Mouse (Mus musculus): Measurements from ENCODE around the gene C2cd4a. TPM values are rescaled to one million over a fixed set of nuclear protein-coding genes. Genes with fewer than 3 reads are reported as not detected.

Gene C2cd4a
- total RNA-seq, 2 experiments from 2014 or later = 3.1 to 3.8 TPM

GRCm38 (mm10) chr9:67795205-67795675 is 36.9 kb downstream of the C2cd4a start:
- peak; percentile 72 to 86 for DNase-seq (ENCODE audit: low spot score in 2 of 2)
- H3K27ac ChIP-seq = peak overlapping the region; percentile 87
- TF ChIP-seq CTCF (conservative IDR thresholded peaks at IDR 0.05) = no peak
- peak overlapping the region; percentile 11; the same call in 1 of the 2 replicates for H3K4me3 ChIP-seq

- TF ChIP-seq CTCF (conservative IDR thresholded peaks at IDR 0.05) = no peak
- Histone ChIP-seq H3K27ac (peak overlapping the region; percentile 87), H3K4me3 (no peak overlapping the region; the same call in 1 of the 2 replicates)
- DNase-seq (ENCODE audit: low spot score in 2 of 2) = no peak
Observed at GRCm38 (mm10) chr9:67794668-67795067, 37.5 kb downstream of the C2cd4a start.

- DNase-seq (ENCODE audit: low spot score in 2 of 2) = no peak
- Histone ChIP-seq H3K4me3 (no peak overlapping the region), H3K27ac (peak overlapping the region; percentile 87; the same call in 1 of the 2 replicates)
- no peak for TF ChIP-seq CTCF (conservative IDR thresholded peaks at IDR 0.05)
Observed at GRCm38 (mm10) chr9:67794216-67794615, 37.9 kb downstream of the C2cd4a start.

GRCm38 (mm10) chr9:67793501-67793900 is 38.6 kb downstream of the C2cd4a start:
- Histone ChIP-seq H3K27ac (no peak overlapping the region), H3K4me3 (no peak overlapping the region)
- DNase-seq (ENCODE audit: low spot score in 2 of 2) = no peak
- no peak for TF ChIP-seq CTCF (conservative IDR thresholded peaks at IDR 0.05)

- TF ChIP-seq CTCF (conservative IDR thresholded peaks at IDR 0.05) = no peak
- DNase-seq (ENCODE audit: low spot score in 2 of 2) = no peak
- Histone ChIP-seq H3K4me3 (no peak overlapping the region), H3K27ac (no peak overlapping the region)
Observed at GRCm38 (mm10) chr9:67792405-67792804, 39.7 kb downstream of the C2cd4a start.

GRCm38 (mm10) chr9:67787671-67788070 is 44.5 kb downstream of the C2cd4a start:
- H3K27ac ChIP-seq = no peak overlapping the region
- DNase-seq (ENCODE audit: low spot score in 2 of 2) = no peak
- TF ChIP-seq CTCF (conservative IDR thresholded peaks at IDR 0.05) = no peak
- H3K4me3 ChIP-seq = no peak overlapping the region

GRCm38 (mm10) chr9:67786311-67786710 is 45.8 kb downstream of the C2cd4a start:
- DNase-seq (ENCODE audit: low spot score in 2 of 2) = no peak
- no peak for TF ChIP-seq CTCF (conservative IDR thresholded peaks at IDR 0.05)
- H3K27ac ChIP-seq = peak overlapping the region; percentile 61; the same call in 1 of the 2 replicates
- no peak overlapping the region for H3K4me3 ChIP-seq

GRCm38 (mm10) chr9:67783925-67784324 is 48.2 kb downstream of the C2cd4a start:
- no peak for DNase-seq (ENCODE audit: low spot score in 2 of 2)
- peak overlapping the region; percentile 5; the same call in 1 of the 2 replicates for H3K27ac ChIP-seq
- peak; percentile 77 for TF ChIP-seq CTCF (conservative IDR thresholded peaks at IDR 0.05)
- H3K4me3 ChIP-seq = no peak overlapping the region

GRCm38 (mm10) chr9:67783464-67783863 is 48.7 kb downstream of the C2cd4a start:
- TF ChIP-seq CTCF (conservative IDR thresholded peaks at IDR 0.05) = no peak
- Histone ChIP-seq H3K27ac (peak overlapping the region; percentile 5; the same call in 1 of the 2 replicates), H3K4me3 (no peak overlapping the region)
- DNase-seq (ENCODE audit: low spot score in 2 of 2) = peak; percentile 30 to 55

- H3K27ac ChIP-seq = no peak overlapping the region
- no peak for TF ChIP-seq CTCF (conservative IDR thresholded peaks at IDR 0.05)
- H3K4me3 ChIP-seq = no peak overlapping the region
- DNase-seq (ENCODE audit: low spot score in 2 of 2) = no peak
Observed at GRCm38 (mm10) chr9:67782786-67783185, 49.3 kb downstream of the C2cd4a start.

Other genes with a start within 250 kb of the C2cd4a start
- gene C2cd4b, start 72.9 kb downstream of the C2cd4a start, total RNA-seq (2021) = 1 to 10 TPM; 7.7 to 8.3 TPM
- gene Vps13c, start 8.1 kb upstream of the C2cd4a start, total RNA-seq (2021) = 100 to 1,000 TPM; 113 to 121 TPM

Data from layer of hippocampus, adult 2 months (tissue).